Mouse (Mus musculus): Measurements from ENCODE around the gene Mical3.
"Not testable (repeated sequence)": the region's sequence is repeated elsewhere in the genome, so short reads cannot be mapped to it uniquely, and the experiment has no call there.

Mical3 gene

GRCm38 (mm10) chr6:120930450-120931306 is 200.1 kb downstream of the Mical3 start:
- no peak for DNase-seq (ENCODE audit: low spot score)

GRCm38 (mm10) chr6:120929421-120929820 is 201.4 kb downstream of the Mical3 start:
- no peak for DNase-seq (ENCODE audit: low spot score)

GRCm38 (mm10) chr6:120927765-120928164 is 203.0 kb downstream of the Mical3 start:
- DNase-seq (ENCODE audit: low spot score), result no peak

GRCm38 (mm10) chr6:120926880-120927279 is 203.9 kb downstream of the Mical3 start:
- no peak for DNase-seq (ENCODE audit: low spot score)

GRCm38 (mm10) chr6:120924791-120925321 is 205.9 kb downstream of the Mical3 start:
- not testable (repeated sequence) for DNase-seq (ENCODE audit: low spot score)

- no peak for DNase-seq (ENCODE audit: low spot score)
Measured at GRCm38 (mm10) chr6:120917975-120918374, 212.8 kb downstream of the Mical3 start.

GRCm38 (mm10) chr6:120916972-120917881 is 213.6 kb downstream of the Mical3 start:
- DNase-seq (ENCODE audit: low spot score), result peak; percentile 26

GRCm38 (mm10) chr6:120916074-120916971 is 214.5 kb downstream of the Mical3 start, which contains the start of gene Bid:
Gene Bid (minus strand): TSS chr6:120916853.
- peak; percentile 93 for DNase-seq (ENCODE audit: low spot score)

- no peak for DNase-seq (ENCODE audit: low spot score)
Measured at GRCm38 (mm10) chr6:120915649-120915975, 215.2 kb downstream of the Mical3 start.

- peak; percentile 60 for DNase-seq (ENCODE audit: low spot score)
Measured at GRCm38 (mm10) chr6:120914911-120915648, 215.7 kb downstream of the Mical3 start.

- no peak for DNase-seq (ENCODE audit: low spot score)
Measured at GRCm38 (mm10) chr6:120914533-120914910, 216.3 kb downstream of the Mical3 start.

- DNase-seq (ENCODE audit: low spot score), result no peak
Measured at GRCm38 (mm10) chr6:120913783-120914182, 217.0 kb downstream of the Mical3 start.

GRCm38 (mm10) chr6:120912931-120913330 is 217.9 kb downstream of the Mical3 start:
- DNase-seq (ENCODE audit: low spot score), result no peak

- no peak for DNase-seq (ENCODE audit: low spot score)
Measured at GRCm38 (mm10) chr6:120911213-120912007, 219.4 kb downstream of the Mical3 start.

GRCm38 (mm10) chr6:120909501-120909900 is 221.3 kb downstream of the Mical3 start:
- DNase-seq (ENCODE audit: low spot score), result no peak

GRCm38 (mm10) chr6:120907876-120908597 is 222.8 kb downstream of the Mical3 start:
- DNase-seq (ENCODE audit: low spot score), result not testable (repeated sequence)

GRCm38 (mm10) chr6:120906521-120906920 is 224.3 kb downstream of the Mical3 start:
- no peak for DNase-seq (ENCODE audit: low spot score)

- DNase-seq (ENCODE audit: low spot score), result no peak
Measured at GRCm38 (mm10) chr6:120905111-120905510, 225.7 kb downstream of the Mical3 start.

- DNase-seq (ENCODE audit: low spot score), result no peak
Measured at GRCm38 (mm10) chr6:120903961-120904360, 226.8 kb downstream of the Mical3 start.
